Mouse (Mus musculus): Measurements from ENCODE around the gene Eps8. TPM values are rescaled to one million over a fixed set of nuclear protein-coding genes. Genes with fewer than 3 reads are reported as not detected.

The Eps8 gene
- polyA plus RNA-seq, 1 experiment from 2014 or later: 8.6 TPM

DNA sequence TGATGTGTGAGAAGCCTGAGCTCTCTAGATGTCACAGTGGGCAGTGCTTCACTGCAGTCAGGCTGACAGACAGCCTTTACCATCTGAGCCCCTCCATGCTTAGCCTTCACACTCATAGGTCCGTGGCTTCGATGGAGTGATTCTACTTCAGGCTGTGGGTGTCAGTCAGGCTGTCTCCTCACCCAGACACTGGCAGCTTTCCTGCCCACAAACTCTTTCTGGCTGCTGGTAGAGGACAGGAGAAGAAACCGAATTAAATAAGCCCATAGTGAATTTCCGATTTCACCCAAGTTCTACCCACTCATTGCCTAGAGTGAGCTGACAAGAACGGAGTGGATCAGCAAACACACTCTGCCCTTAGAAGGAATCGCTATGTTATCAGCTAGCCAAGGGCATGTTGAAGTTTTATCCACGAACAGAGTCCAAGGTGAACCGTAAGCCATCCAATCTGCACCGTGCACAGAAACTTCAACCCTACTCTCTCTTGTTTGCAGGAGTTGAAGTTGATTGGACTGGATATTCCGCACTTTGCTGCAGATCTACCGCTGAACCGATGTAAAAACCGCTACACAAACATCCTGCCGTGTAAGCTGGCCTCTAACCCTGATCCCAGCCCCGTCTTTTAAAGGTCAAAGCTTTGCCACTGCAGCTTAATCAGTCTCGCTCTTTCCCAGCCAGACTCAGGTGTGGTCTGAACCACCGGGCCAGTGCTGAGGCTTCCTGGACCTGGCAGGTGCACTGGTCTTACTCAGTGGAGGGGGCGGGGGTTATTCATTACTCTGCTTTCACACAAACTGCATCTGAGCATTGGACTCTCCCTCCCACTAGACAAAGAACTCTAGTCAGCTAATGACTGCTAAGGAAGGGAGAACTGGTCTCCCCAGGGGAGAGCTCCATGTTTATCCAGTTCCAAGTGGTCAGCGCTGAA lies 213.9 kb downstream of the Eps8 start:
- H3K4me3 ChIP-seq (ENCODE audit: low read depth, low read length): no peak overlapping the region
- H3K9ac ChIP-seq (ENCODE audit: low read length): no peak overlapping the region
- H3K27me3 ChIP-seq (ENCODE audit: control insufficient read depth, insufficient read depth, low read length): no peaks in the 10 kb centered on the region
- no peak overlapping the region for H3K4me2 ChIP-seq (ENCODE audit: low read depth, severe bottlenecking)
- DNase-seq (ENCODE audit: low spot score) (no peak), ATAC-seq (ENCODE audit: insufficient number of reproducible peaks, low FRiP score, low TSS enrichment, low read depth) (no peak)
- H3K4me1 ChIP-seq (ENCODE audit: control insufficient read depth, insufficient read depth, low read length): no peaks in the 10 kb centered on the region
- H3K36me3 ChIP-seq (ENCODE audit: control insufficient read depth, insufficient read depth, low read length): no peaks in the 10 kb centered on the region
- H3K9me3 ChIP-seq (ENCODE audit: control insufficient read depth, low read length): no peaks in the 10 kb centered on the region
- 83% methylated on average over 19 of the region's 19 CpGs for WGBS
- no peak overlapping the region for H3K27ac ChIP-seq (replicated peaks; ENCODE audit: low read depth, low read length)

DNA sequence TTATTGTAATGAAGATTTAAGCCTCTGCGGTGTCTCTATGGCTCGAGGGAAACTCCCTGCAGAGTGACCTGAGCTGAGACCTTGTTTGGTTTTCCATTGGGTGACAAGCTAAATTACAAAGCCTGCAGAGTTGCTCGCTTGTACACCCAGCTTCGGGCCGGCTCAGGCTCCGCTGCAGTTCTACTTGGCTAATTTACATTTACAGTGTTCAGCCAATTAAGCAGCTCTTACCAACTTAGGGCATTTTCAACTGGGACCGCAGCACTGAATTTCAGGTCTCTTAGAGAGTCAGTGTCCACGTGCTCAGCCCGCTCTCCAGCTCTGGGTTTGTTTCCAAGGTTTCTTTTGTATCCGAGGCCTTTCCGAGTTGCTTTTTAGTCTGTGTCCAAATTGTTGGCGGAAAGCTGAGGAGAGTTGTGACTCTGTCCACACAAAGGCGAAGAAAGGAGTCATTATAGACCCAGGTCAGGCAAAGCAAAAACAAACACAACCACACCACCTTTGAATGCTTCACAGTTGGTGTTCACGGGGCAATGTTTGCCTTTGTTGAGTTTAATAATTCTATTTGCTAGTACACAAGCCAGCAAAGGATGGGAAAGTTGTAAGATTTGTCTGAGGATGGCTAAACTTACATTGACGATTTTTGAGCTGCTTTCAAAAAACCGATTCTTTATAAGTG lies 216.6 kb downstream of the Eps8 start:
- Histone ChIP-seq H3K4me3 (ENCODE audit: low read depth, low read length) (no peak overlapping the region), H3K27me3 (ENCODE audit: control insufficient read depth, insufficient read depth, low read length) (no peaks in the 10 kb centered on the region), H3K27ac (replicated peaks; ENCODE audit: low read depth, low read length) (no peak overlapping the region), H3K9me3 (ENCODE audit: control insufficient read depth, low read length) (no peaks in the 10 kb centered on the region), H3K36me3 (ENCODE audit: control insufficient read depth, insufficient read depth, low read length) (no peaks in the 10 kb centered on the region), H3K4me2 (ENCODE audit: low read depth, severe bottlenecking) (no peak overlapping the region), H3K9ac (ENCODE audit: low read length) (no peak overlapping the region), H3K4me1 (ENCODE audit: control insufficient read depth, insufficient read depth, low read length) (no peaks in the 10 kb centered on the region)
- ATAC-seq (ENCODE audit: insufficient number of reproducible peaks, low FRiP score, low TSS enrichment, low read depth) (no peak), DNase-seq (ENCODE audit: low spot score) (peak; percentile 25)
- 56% methylated on average over 16 of the region's 16 CpGs for WGBS

DNA sequence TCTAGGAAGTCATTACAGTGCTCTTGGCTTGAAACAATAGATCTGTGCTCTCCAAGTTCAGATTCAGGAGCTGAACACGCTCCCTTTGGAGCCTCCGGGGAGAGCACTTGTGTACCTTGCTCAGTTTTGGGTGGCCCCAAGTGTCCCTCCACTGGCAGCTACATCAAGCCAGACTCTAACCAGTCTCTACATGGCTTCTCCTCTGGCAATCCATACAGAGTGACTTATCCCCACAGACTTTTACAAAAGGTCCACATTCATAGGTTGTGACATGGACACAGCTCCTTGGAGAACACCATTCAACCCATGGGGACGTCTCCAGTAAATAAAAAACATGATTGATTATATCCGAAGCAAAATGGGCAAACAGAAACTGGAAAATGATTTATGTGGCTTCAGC lies 217.2 kb downstream of the Eps8 start:
- Histone ChIP-seq H3K27me3 (ENCODE audit: control insufficient read depth, insufficient read depth, low read length) (no peaks in the 10 kb centered on the region), H3K9me3 (ENCODE audit: control insufficient read depth, low read length) (no peaks in the 10 kb centered on the region), H3K4me1 (ENCODE audit: control insufficient read depth, insufficient read depth, low read length) (no peaks in the 10 kb centered on the region), H3K27ac (replicated peaks; ENCODE audit: low read depth, low read length) (no peak overlapping the region), H3K4me3 (ENCODE audit: low read depth, low read length) (no peak overlapping the region), H3K4me2 (ENCODE audit: low read depth, severe bottlenecking) (no peak overlapping the region), H3K36me3 (ENCODE audit: control insufficient read depth, insufficient read depth, low read length) (no peaks in the 10 kb centered on the region), H3K9ac (ENCODE audit: low read length) (no peak overlapping the region)
- no peak for DNase-seq (ENCODE audit: low spot score)
- WGBS: 76% methylated on average over 4 of the region's 4 CpGs
- ATAC-seq (ENCODE audit: insufficient number of reproducible peaks, low FRiP score, low TSS enrichment, low read depth): no peak

DNA sequence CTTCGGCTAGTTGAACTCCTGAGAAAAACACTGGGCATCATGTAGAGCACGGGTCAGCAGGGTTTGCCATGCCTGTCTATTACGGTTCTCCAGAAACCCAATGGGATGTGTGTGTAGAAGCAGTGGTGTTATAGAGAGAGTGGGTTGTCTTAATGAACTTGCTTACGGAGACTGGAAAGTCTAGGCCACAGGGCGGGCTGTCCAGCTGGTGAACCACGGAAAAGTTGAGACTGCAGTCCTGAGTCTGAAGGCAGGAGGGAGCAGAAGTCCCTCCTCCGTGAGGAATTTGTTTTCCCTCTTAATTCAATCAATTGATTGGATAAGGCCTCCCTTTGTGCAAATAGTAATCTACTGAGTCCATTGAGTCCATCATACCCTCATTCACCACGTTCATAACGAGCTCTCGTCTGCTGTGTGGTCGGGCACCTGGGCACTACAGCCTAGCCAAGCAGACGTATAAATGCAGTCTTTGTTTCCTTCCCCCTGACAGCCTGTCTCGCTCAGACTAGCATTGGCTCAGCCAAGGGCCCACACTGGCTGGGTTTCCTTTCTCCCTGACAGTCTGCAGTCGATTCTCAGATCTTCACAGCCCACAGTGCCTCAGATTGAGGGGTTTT lies 221.0 kb downstream of the Eps8 start:
- Histone ChIP-seq H3K4me1 (ENCODE audit: control insufficient read depth, insufficient read depth, low read length) (no peaks in the 10 kb centered on the region), H3K4me2 (ENCODE audit: low read depth, severe bottlenecking) (no peak overlapping the region), H3K9me3 (ENCODE audit: control insufficient read depth, low read length) (no peaks in the 10 kb centered on the region), H3K27me3 (ENCODE audit: control insufficient read depth, insufficient read depth, low read length) (no peaks in the 10 kb centered on the region), H3K9ac (ENCODE audit: low read length) (no peak overlapping the region), H3K36me3 (ENCODE audit: control insufficient read depth, insufficient read depth, low read length) (no peaks in the 10 kb centered on the region), H3K27ac (replicated peaks; ENCODE audit: low read depth, low read length) (peak overlapping the region; percentile 38; the same call in 1 of the 2 replicates), H3K4me3 (ENCODE audit: low read depth, low read length) (no peak overlapping the region)
- WGBS: 55% methylated on average over 14 of the region's 14 CpGs
- peak; percentile 84 for ATAC-seq (ENCODE audit: insufficient number of reproducible peaks, low FRiP score, low TSS enrichment, low read depth)
- DNase-seq (ENCODE audit: low spot score): peak; percentile 51

Other genes starting within 250 kb of the Eps8 start
- gene Strap, start 80.2 kb upstream of the Eps8 start, polyA plus RNA-seq (2014; fragmentation: Nextera tagmentation; extraction: Ambion mirVana): 244 and 246 TPM in 2 replicates
- 68.8 and 75.2 TPM in 2 replicates for gene Dera, start 99.7 kb upstream of the Eps8 start, polyA plus RNA-seq (2014; fragmentation: Nextera tagmentation; extraction: Ambion mirVana)

All from limb, embryonic 11.5 days (tissue).